Mouse (Mus musculus) liver, adult (tissue): ENCODE data around the gene Atp6v1e2.

ENCODE experiments used
- GATA4 ChIP-seq: IDR thresholded peaks from 2 replicates; pipeline ENCODE4 v1.6.1; 2014; ENCODE audit warnings: mild to moderate bottlenecking, low read length; ENCODE audit not compliant: insufficient replicate concordance

Atp6v1e2 gene

GRCm38 (mm10) chr17:86908316-86908715, 39.4 kb downstream of the Atp6v1e2 start:
- no peak for TF ChIP-seq GATA4

DNA sequence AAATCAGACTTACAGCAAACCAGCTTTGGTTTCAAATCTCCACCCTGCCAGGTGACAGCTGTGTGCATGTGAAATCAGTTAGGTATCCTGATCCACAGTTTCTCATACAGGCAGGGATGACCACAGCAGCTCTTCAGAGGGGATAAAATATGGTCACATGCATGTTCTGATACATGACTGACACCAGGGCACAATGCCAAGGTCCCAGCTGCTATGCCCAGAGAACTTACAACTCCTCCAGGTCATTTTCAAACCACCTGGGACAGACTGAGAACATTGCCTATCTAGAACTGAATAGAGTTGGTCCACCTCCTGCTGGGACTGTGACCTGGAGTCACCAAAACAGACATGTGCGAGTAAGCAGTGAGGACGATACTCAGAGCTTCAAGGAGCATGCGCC, 40.6 kb downstream of the Atp6v1e2 start:
- no peak for TF ChIP-seq GATA4

DNA sequence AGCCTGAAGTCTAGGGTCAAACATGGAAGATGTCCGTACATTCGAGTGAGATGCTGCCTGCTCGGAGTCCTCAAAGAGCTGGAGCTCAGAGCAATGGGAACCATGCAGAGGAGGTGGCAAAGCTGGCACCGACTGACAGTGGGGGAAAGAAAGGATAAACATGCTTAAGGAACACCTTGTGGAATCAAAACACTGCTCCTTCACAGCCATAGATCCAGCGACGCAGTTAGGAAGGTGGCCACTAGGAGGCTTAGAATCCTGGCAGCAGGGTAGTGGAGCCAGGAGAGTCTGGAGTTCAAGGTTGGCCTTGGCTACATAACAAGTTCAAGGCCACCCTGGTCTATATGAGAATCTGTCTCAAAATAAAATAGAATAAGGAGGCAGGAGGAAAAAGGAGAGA, 41.1 kb downstream of the Atp6v1e2 start:
- no peak for TF ChIP-seq GATA4

- no peak for TF ChIP-seq GATA4
Measured at GRCm38 (mm10) chr17:86906136-86906461, 41.6 kb downstream of the Atp6v1e2 start.

DNA sequence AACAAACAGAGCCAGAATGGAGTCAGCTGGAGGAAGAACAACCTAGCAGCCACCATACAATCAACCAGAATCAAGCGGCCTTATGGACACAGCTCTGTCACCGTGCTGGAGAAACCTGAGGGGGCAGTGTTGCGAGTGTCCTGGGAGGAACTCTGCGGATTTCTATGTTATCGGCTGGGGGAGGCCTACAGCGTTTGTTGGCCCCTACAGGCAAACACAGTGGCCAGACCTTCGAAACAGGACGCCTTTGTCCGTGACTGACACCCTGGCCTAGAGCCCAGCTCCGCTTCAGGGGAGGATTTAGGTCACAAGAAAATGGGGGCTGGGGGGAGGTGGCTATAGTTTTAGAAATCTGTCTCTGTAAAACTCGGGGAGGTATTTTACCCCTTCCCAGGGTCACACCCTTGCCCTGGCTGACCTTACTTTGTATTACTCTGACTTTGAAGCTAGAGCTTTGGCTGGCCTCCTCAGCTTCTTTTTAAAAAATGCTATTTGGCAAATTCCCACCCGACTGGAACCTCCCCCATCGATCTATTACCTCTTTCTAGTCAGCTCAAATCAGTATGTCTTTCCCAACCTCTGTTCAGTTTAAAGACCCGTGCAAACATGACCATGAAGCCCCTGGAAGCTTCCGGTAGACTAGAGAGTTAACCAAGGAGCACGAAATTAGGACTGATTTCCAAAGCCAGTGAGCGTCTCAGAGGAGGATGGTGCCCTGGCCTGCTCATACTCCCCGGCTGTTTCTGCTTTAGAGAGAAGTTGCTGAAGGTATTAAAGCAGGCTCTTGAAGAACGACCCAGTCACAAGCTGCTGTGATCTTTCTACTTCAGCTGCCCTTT, 42.2 kb downstream of the Atp6v1e2 start:
- TF ChIP-seq GATA4: no peak

DNA sequence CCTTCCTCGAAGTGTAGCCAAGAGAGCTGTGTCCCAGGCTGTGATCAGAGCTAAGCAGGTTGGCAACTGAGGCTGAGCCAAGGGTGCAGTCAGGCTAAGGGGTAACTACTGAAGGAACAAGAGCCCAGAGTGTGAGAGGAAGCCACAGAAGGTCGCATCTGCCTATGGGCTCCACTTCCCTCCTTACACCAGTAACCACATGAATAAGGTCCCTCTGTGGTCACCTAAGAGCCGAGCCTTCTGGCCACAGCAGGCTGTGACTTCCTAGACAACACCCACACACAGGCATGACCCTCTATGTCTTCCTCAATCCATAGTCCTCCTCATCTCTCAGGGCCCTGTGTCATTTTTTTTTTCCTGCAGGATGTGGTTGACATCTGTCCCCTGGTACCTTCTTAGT, 43.5 kb downstream of the Atp6v1e2 start:
- TF ChIP-seq GATA4: no peak

- no peak for TF ChIP-seq GATA4
Measured at GRCm38 (mm10) chr17:86903596-86903995, 44.1 kb downstream of the Atp6v1e2 start.

GRCm38 (mm10) chr17:86902399-86903067, 45.2 kb downstream of the Atp6v1e2 start:
- no peak for TF ChIP-seq GATA4

DNA sequence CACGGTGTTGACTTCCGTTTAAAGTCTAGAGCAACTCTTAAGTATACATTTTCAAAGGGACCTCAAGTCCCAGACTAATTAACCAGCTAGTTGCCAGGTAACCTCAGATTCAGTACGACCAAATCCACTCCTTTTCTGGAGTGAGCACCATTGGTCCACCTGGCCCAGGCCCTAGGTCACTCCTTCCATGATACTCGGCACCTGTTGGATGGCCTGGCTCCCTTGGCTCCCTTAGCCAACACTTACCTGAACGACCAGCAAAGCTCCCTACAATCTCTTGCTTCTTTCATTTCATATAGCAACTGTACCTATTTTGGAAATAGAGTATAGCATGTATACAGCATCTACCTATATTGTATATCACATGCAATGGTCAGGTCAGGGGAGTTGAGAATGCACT, 47.1 kb downstream of the Atp6v1e2 start:
- no peak for TF ChIP-seq GATA4

GRCm38 (mm10) chr17:86899821-86900220, 47.9 kb downstream of the Atp6v1e2 start:
- no peak for TF ChIP-seq GATA4

DNA sequence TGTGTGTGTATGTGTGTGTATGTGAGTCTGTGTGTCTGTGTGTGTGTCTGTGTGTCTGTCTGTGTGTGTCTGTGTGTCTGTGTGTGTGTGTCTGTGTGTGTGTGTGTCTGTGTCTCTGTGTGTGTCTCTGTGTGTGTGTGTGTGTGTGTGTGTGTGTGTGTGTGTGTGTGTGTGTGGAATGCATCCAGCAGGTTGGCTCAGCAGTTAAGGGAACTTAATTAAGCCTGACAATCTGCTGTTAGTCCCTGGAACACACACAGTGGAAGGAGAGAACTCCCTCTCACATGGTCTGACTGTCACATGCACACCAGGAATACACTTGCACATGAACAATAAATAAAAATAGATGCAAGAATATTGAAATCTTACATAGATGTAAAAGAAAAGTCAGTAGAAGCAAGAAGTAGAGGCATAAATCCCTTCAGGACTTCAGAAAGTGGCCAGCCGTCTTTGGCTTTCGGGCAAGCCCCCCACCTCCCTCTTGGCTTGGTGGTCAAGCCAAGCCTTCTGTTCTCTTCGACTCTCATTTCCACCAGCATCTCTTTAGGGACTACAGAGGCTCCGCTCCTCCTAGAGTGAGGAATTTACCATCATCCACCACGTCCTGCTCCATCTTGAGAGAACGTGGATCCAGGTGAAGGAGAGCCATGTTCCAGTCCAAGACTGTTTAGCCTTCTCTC, 50.1 kb downstream of the Atp6v1e2 start:
- TF ChIP-seq GATA4: no peak

DNA sequence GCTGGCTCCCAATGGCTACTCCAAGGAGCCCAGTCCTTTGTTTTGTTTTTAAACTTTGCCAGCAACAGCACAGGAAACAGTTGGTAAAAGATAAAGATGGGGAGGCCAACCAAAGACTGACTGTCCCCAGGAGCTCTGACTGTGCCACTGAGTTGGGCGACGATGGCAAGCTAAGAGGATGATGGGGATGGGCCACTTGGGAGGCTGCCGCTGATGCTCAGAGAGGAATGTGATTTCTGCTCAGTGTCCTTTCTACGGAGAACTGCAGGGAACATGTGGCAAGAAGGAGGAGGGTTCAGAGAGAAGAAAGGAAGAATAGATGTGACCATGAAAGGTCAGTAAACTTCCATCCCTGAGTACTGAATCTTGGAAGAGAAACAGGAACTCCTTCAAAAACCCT, 52.5 kb downstream of the Atp6v1e2 start:
- TF ChIP-seq GATA4: no peak
